Mouse (Mus musculus) embryonic facial prominence, embryonic 11.5 days (tissue): Measurements from ENCODE around the gene Mnd1. TPM values are rescaled to one million over a fixed set of nuclear protein-coding genes. Genes with fewer than 3 reads are reported as not detected.

Experiments used
- ATAC-seq: fragments of 200-750 bp; cut with Nextera tagmentation; replicated peaks from 2 replicates; pipeline ENCODE4 v1.8.0; 2017; ENCODE audit warnings: low read depth; ENCODE audit not compliant: insufficient number of reproducible peaks, low FRiP score, low TSS enrichment
- DNase-seq: peaks from one replicate; pipeline ENCODE4 v3.0.0-alpha.2; 2015; ENCODE audit warnings: low spot score
- H3K27ac ChIP-seq: fragments of 300-500 bp; sonication (generic); replicated peaks from 2 replicates; pipeline ENCODE4 v1.5.1; 2014; ENCODE audit warnings: mild to moderate bottlenecking, low read depth, low read length, control low read depth
- H3K27me3 ChIP-seq: fragments of 300-500 bp; sonication (generic); 2 replicates; pipeline ENCODE4 v1.6.1; 2014; ENCODE audit warnings: mild to moderate bottlenecking, low read length, moderate library complexity, mixed read lengths; ENCODE audit not compliant: control insufficient read depth, insufficient read depth
- H3K36me3 ChIP-seq: fragments of 300-500 bp; sonication (generic); replicated peaks from 2 replicates; pipeline ENCODE4 v1.6.1; 2014; ENCODE audit warnings: low read depth, mild to moderate bottlenecking, low read length, moderate library complexity, mixed read lengths; ENCODE audit not compliant: control insufficient read depth, insufficient read depth
- H3K4me1 ChIP-seq: fragments of 300-500 bp; sonication (generic); 2 replicates; pipeline ENCODE4 v1.6.1; 2014; ENCODE audit warnings: low read length, mixed read lengths; ENCODE audit not compliant: control insufficient read depth, insufficient read depth
- H3K4me2 ChIP-seq: fragments of 300-500 bp; sonication (generic); 2 replicates; pipeline ENCODE4 v1.6.1; 2014; ENCODE audit warnings: low read depth, mild to moderate bottlenecking, control low read depth, low read length, moderate library complexity
- H3K4me3 ChIP-seq: fragments of 300-500 bp; sonication (generic); 2 replicates; pipeline ENCODE4 v1.5.1; 2014; ENCODE audit warnings: low read depth, low read length, control low read depth
- H3K9ac ChIP-seq: fragments of 300-500 bp; sonication (generic); replicated peaks from 2 replicates; pipeline ENCODE4 v1.6.1; 2014; ENCODE audit warnings: mild to moderate bottlenecking, control low read depth, low read length
- H3K9me3 ChIP-seq: fragments of 300-500 bp; sonication (generic); replicated peaks from 2 replicates; pipeline ENCODE4 v1.6.1; 2016; ENCODE audit warnings: mild to moderate bottlenecking, low read length, inconsistent platforms, mixed read lengths; ENCODE audit not compliant: control insufficient read depth
- WGBS: fragments of 180-500 bp; shearing (Covaris S2); extraction: QIAGEN DNeasy Blood & Tissue Kit; methylation state at CpG from one replicate; pipeline ENCODE4 v1.1.7; 2014; 5-methylcytosine and 5-hydroxymethylcytosine counted together
- polyA plus RNA-seq: library from polyadenylated mRNA; unstranded; fragments of >200 nt; fragmentation: Nextera tagmentation; extraction: Ambion mirVana; gene quantifications from 2 replicates; pipeline ENCODE4 v1.2.1, GENCODE M21; 2014

The Mnd1 gene
- polyA plus RNA-seq, 1 experiment from 2014 or later = 18.5 TPM

DNA sequence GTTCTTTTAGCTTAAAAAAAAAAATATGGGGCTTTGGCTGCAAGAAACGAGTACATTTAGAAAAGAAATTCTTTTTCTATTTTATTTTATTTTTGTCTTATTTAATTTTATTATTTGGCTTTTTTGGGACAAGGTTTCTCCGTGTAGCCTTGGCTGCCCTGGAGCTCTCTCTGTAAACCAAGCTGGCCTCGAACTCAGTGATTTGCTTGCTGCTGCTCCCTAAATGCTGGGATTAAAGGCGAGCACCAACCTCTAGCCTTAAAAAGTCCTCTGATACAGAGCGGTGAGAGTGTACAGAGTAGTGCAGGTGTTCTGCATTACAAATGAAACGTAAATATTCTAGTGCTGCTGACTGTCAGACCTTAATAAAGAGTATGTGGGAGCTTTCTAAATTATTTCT is 519 bp upstream of the Mnd1 start:
- Histone ChIP-seq H3K9ac (no peak overlapping the region), H3K27me3 (no peaks in the 10 kb centered on the region), H3K4me3 (no peak overlapping the region), H3K27ac (no peak overlapping the region), H3K4me1 (no peaks in the 10 kb centered on the region), H3K4me2 (no peak overlapping the region), H3K9me3 (no peaks in the 10 kb centered on the region), H3K36me3 (no peaks in the 10 kb centered on the region)
- 47% methylated on average over 6 of the region's 6 CpGs for WGBS
- ATAC-seq (no peak), DNase-seq (no peak)

DNA sequence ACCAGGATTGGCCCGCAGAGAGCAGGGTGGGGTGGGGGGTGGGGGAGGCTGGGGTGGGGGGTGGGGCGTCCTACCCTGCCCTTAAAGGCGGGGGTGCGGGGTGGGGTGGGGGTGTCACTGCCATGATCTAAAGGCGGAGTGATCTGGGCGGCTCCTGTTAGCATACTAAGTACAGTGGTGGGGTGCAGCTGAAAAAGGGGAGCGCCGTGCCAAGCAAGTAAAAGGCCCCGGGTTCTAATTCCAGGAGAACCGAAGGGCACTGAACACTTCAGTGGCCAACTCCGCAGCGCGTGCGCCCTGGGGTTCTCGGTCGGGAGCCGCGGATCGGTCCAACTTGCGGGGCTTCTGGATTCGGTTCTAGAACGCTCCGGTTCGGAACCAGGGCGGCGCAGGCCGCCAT is 440 bp downstream of the Mnd1 start:
- Histone ChIP-seq H3K9ac (peak overlapping the region; percentile 70), H3K4me3 (peak overlapping the region; percentile 48), H3K4me2 (peak overlapping the region; percentile 79), H3K27ac (peak overlapping the region; percentile 38; the same call in 1 of the 2 replicates), H3K9me3 (no peaks in the 10 kb centered on the region), H3K36me3 (no peaks in the 10 kb centered on the region), H3K4me1 (no peaks in the 10 kb centered on the region), H3K27me3 (no peaks in the 10 kb centered on the region)
- no peak; the same call in 1 of the 2 replicates for ATAC-seq
- peak; percentile 67 for DNase-seq
- WGBS = 0% methylated on average over 27 of the region's 27 CpGs

DNA sequence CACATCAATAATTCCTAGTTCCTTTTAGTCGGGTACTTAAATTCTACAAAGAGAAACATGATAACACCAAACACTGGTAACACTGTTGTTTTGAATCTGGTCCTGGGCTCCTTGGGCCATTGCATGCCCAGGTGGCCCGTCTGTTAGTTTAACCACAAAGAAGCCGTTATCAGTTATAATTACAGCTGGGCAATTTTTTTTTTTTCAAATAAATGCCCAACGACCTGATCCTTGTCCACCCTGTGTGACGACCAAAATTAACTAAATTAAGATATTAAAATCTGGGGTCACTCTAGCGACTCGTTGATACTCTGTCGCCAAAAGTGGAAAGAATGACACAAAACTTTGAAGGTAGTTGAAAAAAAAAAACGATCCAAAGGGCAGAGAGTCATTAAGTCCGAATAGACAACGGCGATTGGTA is 855 bp downstream of the Mnd1 start:
- H3K36me3 ChIP-seq = no peaks in the 10 kb centered on the region
- WGBS = 7% methylated on average over 12 of the region's 12 CpGs
- H3K9me3 ChIP-seq = no peaks in the 10 kb centered on the region
- H3K27ac ChIP-seq = no peak overlapping the region
- H3K4me1 ChIP-seq = no peaks in the 10 kb centered on the region
- H3K4me3 ChIP-seq = peak overlapping the region; percentile 48
- no peaks in the 10 kb centered on the region for H3K27me3 ChIP-seq
- DNase-seq (peak; percentile 15), ATAC-seq (no peak)
- peak overlapping the region; percentile 79 for H3K4me2 ChIP-seq
- H3K9ac ChIP-seq = no peak overlapping the region

DNA sequence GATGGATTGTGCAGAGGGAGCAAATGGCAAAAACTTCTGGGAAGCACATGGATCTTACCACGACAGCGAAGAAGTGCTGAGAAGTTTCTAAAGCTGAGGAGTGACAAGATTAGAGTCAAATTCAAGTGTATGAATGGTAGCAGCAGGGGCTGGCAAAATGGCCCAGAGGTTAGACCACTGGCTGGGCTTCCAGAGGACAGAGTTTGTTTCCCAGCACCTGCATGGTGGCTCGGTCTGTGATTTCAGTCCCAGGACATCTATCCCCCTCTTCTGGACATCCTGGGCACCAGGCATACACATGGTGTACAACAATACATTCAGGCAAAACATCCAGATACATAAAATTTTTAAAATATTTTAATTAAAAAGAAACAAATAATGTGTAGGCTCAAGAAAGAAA is 5.8 kb downstream of the Mnd1 start:
- WGBS = 98% methylated on average over 3 of the region's 3 CpGs
- Histone ChIP-seq H3K36me3 (no peaks in the 10 kb centered on the region), H3K4me1 (no peaks in the 10 kb centered on the region), H3K4me3 (no peak overlapping the region), H3K9ac (no peak overlapping the region), H3K27me3 (no peaks in the 10 kb centered on the region), H3K27ac (no peak overlapping the region), H3K9me3 (no peaks in the 10 kb centered on the region), H3K4me2 (no peak overlapping the region)
- no peak for DNase-seq
- no peak for ATAC-seq

DNA sequence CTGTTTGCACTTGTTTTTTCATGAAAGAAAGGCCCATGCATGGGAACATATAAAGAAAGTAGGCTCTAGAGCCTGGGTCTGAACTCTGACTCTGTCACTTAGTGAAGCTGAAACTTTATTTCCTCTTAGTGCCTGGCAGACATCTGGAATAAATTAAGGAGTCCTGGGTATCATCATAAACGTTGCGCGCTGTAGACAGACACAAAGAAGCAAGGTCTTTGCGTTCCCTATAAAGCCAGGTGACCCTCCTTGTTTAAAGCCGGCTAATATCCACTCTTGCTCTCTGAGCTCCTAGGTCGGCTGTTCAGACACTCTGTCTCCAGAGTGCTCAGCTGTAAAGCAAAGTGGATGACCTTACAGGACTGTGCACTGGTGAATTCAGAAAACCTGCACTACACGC is 14.6 kb downstream of the Mnd1 start:
- peak; percentile 80 for DNase-seq
- Histone ChIP-seq H3K4me3 (no peak overlapping the region), H3K36me3 (no peaks in the 10 kb centered on the region), H3K4me1 (no peaks in the 10 kb centered on the region; the same call in 1 of the 2 replicates), H3K4me2 (no peak overlapping the region), H3K27ac (peak overlapping the region; percentile 60; the same call in 1 of the 2 replicates), H3K9ac (no peak overlapping the region), H3K9me3 (no peaks in the 10 kb centered on the region), H3K27me3 (no peaks in the 10 kb centered on the region)
- peak; percentile 56; the same call in 1 of the 2 replicates for ATAC-seq
- 30% methylated on average over 7 of the region's 7 CpGs for WGBS

DNA sequence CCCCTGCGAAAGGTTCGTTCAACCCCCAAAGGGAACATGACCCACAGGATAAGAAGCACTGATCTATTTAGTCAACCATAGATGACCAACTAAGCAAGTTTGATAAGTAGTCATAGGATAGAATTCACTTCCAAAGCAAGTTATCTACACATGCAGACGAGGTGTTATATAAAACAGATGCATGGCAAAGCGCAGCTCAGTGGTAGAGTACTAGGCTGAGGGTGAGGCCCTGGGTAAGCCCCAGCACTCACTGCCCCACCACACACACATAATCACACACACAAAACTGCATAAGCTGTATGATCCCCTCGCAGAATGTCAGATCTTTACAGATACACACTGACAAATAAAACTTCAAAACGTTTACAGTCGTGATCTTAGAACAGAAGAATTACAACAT is 19.1 kb downstream of the Mnd1 start:
- Histone ChIP-seq H3K4me3 (no peak overlapping the region), H3K36me3 (no peaks in the 10 kb centered on the region), H3K4me2 (no peak overlapping the region), H3K27ac (no peak overlapping the region), H3K27me3 (no peaks in the 10 kb centered on the region), H3K9ac (no peak overlapping the region), H3K4me1 (peaks cover 2% of the 10 kb centered on the region), H3K9me3 (no peaks in the 10 kb centered on the region)
- no peak for DNase-seq
- no peak for ATAC-seq
- WGBS = 83% methylated on average over 7 of the region's 7 CpGs

DNA sequence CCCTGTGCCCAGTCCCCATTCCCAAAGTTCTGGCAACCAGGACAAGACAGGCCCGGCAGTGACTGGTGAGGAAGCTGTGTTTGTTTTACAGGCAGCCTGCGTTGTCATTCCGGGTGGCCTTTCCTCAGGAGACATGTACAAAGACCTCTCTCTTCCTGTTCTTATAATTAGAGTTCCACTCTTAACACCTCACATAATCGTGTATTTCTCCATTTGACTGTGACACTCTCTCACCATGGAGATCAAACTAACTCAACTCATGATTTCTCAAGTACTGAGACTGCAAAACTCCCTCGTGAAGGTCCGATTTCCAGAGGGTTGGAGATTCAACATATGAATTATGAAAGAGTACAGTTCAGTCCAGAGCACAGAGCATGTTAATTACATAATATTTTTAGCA is 19.7 kb downstream of the Mnd1 start:
- H3K4me3 ChIP-seq = no peak overlapping the region
- no peaks in the 10 kb centered on the region for H3K9me3 ChIP-seq
- DNase-seq (no peak), ATAC-seq (no peak)
- H3K27ac ChIP-seq = no peak overlapping the region
- H3K4me1 ChIP-seq = peaks cover 2% of the 10 kb centered on the region; the same call in 1 of the 2 replicates
- H3K9ac ChIP-seq = no peak overlapping the region
- H3K36me3 ChIP-seq = no peaks in the 10 kb centered on the region
- WGBS = 58% methylated on average over 6 of the region's 6 CpGs
- no peaks in the 10 kb centered on the region for H3K27me3 ChIP-seq
- H3K4me2 ChIP-seq = no peak overlapping the region

DNA sequence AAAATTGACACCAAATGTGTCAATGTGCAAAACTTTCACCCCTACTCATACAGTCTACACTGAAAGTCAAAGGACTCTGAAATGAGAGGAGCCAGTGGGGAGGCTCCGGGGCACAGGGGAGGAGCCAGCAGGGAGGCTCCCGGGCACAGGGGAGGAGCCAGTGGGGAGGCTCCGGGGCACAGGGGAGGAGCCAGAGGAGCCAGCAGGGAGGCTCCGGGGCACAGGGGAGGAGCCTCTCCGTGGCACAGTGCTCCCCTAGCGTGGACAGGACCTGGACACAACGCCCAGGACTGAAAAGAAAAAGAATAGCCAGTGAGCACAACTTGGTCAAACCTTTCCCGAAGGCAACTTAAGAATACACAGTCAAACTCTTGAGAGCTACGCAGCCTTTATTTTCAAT is 20.2 kb downstream of the Mnd1 start:
- H3K4me3 ChIP-seq = no peak overlapping the region
- no peaks in the 10 kb centered on the region for H3K36me3 ChIP-seq
- no peaks in the 10 kb centered on the region for H3K27me3 ChIP-seq
- ATAC-seq (0 out of 2 replicates have a peak, but pooled peaks have one; percentile 62), DNase-seq (no peak)
- WGBS = 33% methylated on average over 9 of the region's 9 CpGs
- no peak overlapping the region for H3K27ac ChIP-seq
- H3K4me2 ChIP-seq = no peak overlapping the region
- H3K9me3 ChIP-seq = no peaks in the 10 kb centered on the region
- peaks cover 2% of the 10 kb centered on the region; the same call in 1 of the 2 replicates for H3K4me1 ChIP-seq
- no peak overlapping the region for H3K9ac ChIP-seq
